Mouse (Mus musculus) forebrain, embryonic 14.5 days (tissue): ENCODE measurements around the gene Vps33a. TPM values are rescaled to one million over a fixed set of nuclear protein-coding genes. Genes with fewer than 3 reads are reported as not detected.
A peak's percentile ranks its signal among the peaks of the same experiment; 100 is the strongest.

Experiments
- ATAC-seq: fragments of 200-750 bp; cut with Nextera tagmentation; 2 replicates; pipeline ENCODE4 v1.8.0; 2017; ENCODE audit warnings: mild to moderate bottlenecking, moderate library complexity
- DNase-seq: peaks from one replicate; pipeline ENCODE4 v3.0.0-alpha.2; 2015; ENCODE audit warnings: low spot score
- H3K27ac ChIP-seq: fragments of 300-500 bp; sonication (generic); 2 replicates; pipeline ENCODE4 v1.5.1; 2014; ENCODE audit warnings: low read depth, mild to moderate bottlenecking, control low read depth, low read length, moderate library complexity
- H3K27me3 ChIP-seq: fragments of 300-500 bp; sonication (generic); replicated peaks from 2 replicates; pipeline ENCODE4 v1.6.1; 2014; ENCODE audit warnings: low read length, control low read depth, mixed read lengths; ENCODE audit not compliant: control insufficient read depth, insufficient read depth
- H3K36me3 ChIP-seq: fragments of 300-500 bp; sonication (generic); 2 replicates; pipeline ENCODE4 v1.6.1; 2014; ENCODE audit warnings: low read length, control low read depth; ENCODE audit not compliant: control insufficient read depth, insufficient read depth
- H3K4me1 ChIP-seq: fragments of 300-500 bp; sonication (generic); 2 replicates; pipeline ENCODE4 v1.6.1; 2014; ENCODE audit warnings: antibody characterized with exemption, low read length, control low read depth; ENCODE audit not compliant: control insufficient read depth, insufficient read depth
- H3K4me2 ChIP-seq: fragments of 300-500 bp; sonication (generic); 2 replicates; pipeline ENCODE4 v1.6.1; 2014; ENCODE audit warnings: mild to moderate bottlenecking, control low read depth, low read length
- H3K4me3 ChIP-seq: fragments of 300-500 bp; sonication (generic); 2 replicates; pipeline ENCODE4 v1.5.1; 2014; ENCODE audit warnings: low read depth, low read length, control low read depth
- H3K9ac ChIP-seq: fragments of 300-500 bp; sonication (generic); 2 replicates; pipeline ENCODE4 v1.6.1; 2014; ENCODE audit warnings: mild to moderate bottlenecking, low read length, control low read depth, moderate library complexity
- H3K9me3 ChIP-seq: fragments of 300-500 bp; sonication (generic); replicated peaks from 2 replicates; pipeline ENCODE4 v1.6.1; 2016; ENCODE audit warnings: low read length, control low read depth, mixed read lengths; ENCODE audit not compliant: control insufficient read depth
- WGBS: fragments of 180-500 bp; shearing (Covaris S2); extraction: QIAGEN DNeasy Blood & Tissue Kit; methylation state at CpG from one replicate; pipeline ENCODE4 v1.1.7; 2014; 5-methylcytosine and 5-hydroxymethylcytosine counted together
- polyA plus RNA-seq: library from polyadenylated mRNA; unstranded; fragments of >200 nt; fragmentation: Nextera tagmentation; extraction: Ambion mirVana; gene quantifications from 2 replicates; pipeline ENCODE4 v1.2.1, GENCODE M21; 2014

Gene Vps33a
- polyA plus RNA-seq, result 43.3 and 51.2 TPM in 2 replicates

DNA sequence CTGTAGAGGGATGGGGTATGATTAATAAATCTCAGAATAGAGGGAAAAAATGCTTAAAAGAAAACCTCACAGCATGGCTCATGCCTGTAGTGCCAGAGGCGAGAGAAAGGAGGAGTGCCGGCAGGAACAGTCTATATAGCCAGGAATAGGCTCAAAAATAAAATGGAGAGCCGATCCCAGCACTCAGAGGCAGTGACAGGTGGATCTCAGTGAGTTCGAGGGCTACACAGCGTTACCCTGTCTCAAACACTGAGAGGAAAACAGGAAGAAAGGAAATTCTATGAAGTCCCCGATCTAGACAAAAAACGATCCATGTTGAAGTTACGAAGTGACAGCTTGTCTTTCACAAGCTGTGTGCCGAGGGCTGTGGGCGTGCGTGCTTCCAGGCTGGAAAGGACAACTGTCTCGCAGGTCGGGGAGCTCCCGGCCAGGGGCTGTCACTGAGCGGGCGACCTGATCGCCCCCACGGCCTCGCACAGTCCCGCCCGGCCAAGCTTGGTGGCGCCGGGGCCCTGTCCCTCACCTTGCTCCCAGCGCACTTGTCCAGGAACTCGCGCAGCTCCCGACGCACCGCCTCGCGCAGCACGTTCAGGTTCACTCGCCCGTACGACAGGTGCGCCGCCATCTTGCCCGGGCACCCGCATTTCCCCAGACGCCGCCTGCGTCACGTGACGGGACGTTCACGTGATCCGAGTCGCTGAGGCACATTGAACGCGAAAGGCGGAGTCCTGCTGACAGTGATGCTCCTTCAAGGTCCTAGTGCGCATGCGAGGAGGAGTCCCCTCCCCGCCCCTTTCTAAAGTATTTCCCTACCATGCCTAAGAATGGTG, at the start of gene Vps33a:
Gene Vps33a (minus strand): TSS at position 682 of the 830 bp plus-strand sequence.
- Histone ChIP-seq H3K4me2 (peak within 1 kb of the TSS; percentile 86), H3K27me3 (no peaks in the 10 kb centered on the region), H3K9me3 (no peaks in the 10 kb centered on the region), H3K27ac (peak within 1 kb of the TSS; percentile 61), H3K9ac (peak within 1 kb of the TSS; percentile 81), H3K4me3 (peak within 1 kb of the TSS; percentile 93), H3K4me1 (peaks cover 8% of the 10 kb centered on the region), H3K36me3 (peaks cover 21% of the 10 kb centered on the region)
- DNase-seq, result peak; percentile 100
- WGBS, result under 1% methylated on average over 54 of the region's 54 CpGs
- peak; percentile 94 for ATAC-seq

DNA sequence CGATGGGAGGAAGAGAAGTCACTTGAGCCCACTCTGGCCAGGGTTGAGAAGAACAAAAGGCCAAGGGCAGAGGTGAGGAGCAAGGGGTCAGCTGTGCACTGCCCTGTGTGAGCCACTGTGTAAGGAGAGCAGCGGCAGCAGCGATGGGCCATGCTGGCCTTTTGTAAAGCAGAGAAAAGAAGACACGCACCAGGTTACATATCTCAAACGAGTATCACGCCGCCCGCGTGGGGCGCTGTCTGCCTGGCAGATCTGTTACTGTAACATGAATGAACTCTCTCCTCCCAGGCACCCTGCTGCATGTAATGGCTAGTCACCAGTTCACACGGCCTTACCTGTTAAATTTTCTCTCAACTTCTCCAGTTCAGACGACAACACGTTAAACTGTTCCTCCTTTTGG, 49.6 kb upstream of the Vps33a start:
- H3K9me3 ChIP-seq, result no peaks in the 10 kb centered on the region
- WGBS, result 79% methylated on average over 13 of the region's 13 CpGs
- no peak overlapping the region for H3K4me2 ChIP-seq
- no peaks in the 10 kb centered on the region for H3K4me1 ChIP-seq
- H3K4me3 ChIP-seq, result no peak overlapping the region
- ATAC-seq, result no peak
- peaks cover 34% of the 10 kb centered on the region for H3K36me3 ChIP-seq
- DNase-seq, result no peak
- H3K27ac ChIP-seq, result no peak overlapping the region
- H3K27me3 ChIP-seq, result no peaks in the 10 kb centered on the region
- H3K9ac ChIP-seq, result no peak overlapping the region

DNA sequence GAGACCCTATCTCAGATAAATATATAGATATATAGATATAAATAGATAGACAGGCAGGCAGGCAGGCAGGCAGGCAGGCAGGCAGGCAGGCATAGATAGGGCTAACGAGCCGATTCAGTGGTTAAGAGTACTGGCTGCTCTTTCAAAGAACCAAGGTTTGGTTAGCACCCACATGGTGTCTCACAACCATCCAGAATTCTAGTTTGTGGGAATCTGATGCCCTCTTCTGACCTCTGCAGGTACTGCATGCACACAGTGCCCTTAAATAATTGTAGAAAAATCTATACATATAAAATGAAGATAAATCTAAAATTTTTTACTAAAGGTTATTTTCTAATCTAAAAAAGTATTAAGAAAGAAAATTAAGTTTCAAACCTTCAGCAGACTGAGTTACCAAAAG, 45.7 kb upstream of the Vps33a start:
- Histone ChIP-seq H3K9ac (no peak overlapping the region), H3K27ac (no peak overlapping the region), H3K4me1 (no peaks in the 10 kb centered on the region), H3K27me3 (no peaks in the 10 kb centered on the region), H3K4me3 (no peak overlapping the region), H3K36me3 (peaks cover 69% of the 10 kb centered on the region), H3K4me2 (no peak overlapping the region), H3K9me3 (no peaks in the 10 kb centered on the region)
- ATAC-seq, result no peak
- 58% methylated on average over 2 of the region's 2 CpGs for WGBS
- peak; percentile 37 for DNase-seq

DNA sequence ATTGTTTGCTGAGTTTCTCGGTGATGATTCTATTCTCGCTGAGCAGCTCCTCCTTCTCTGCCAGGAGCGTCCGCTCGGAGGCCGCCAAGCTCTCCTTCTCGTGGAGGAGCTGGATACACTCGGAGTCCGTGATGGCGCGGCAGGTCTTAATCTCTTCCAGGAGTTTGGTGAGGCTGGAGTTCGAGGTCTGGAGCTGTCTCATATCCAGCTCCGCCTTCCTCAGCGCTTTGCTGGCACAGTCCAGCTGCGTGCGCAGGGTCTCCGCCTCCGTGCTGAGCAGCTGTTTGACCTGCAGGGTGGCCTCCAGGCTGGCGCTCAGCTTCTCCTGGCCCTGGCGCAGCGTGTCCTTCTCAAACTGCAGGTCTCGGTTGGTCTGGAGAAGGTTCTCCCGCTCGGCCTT, 41.4 kb upstream of the Vps33a start:
- 93% methylated on average over 24 of the region's 24 CpGs for WGBS
- DNase-seq (no peak), ATAC-seq (no peak)
- H3K4me3 ChIP-seq, result no peak overlapping the region
- no peak overlapping the region for H3K4me2 ChIP-seq
- no peak overlapping the region for H3K9ac ChIP-seq
- no peaks in the 10 kb centered on the region for H3K9me3 ChIP-seq
- H3K27ac ChIP-seq, result no peak overlapping the region
- no peaks in the 10 kb centered on the region for H3K27me3 ChIP-seq
- no peaks in the 10 kb centered on the region for H3K4me1 ChIP-seq
- peaks cover 80% of the 10 kb centered on the region for H3K36me3 ChIP-seq

GRCm38 (mm10) chr5:123609843-123610242, 37.0 kb upstream of the Vps33a start:
- Histone ChIP-seq H3K9ac (no peak overlapping the region), H3K36me3 (peaks cover 84% of the 10 kb centered on the region), H3K27ac (no peak overlapping the region), H3K4me1 (no peaks in the 10 kb centered on the region), H3K27me3 (no peaks in the 10 kb centered on the region), H3K9me3 (no peaks in the 10 kb centered on the region), H3K4me2 (no peak overlapping the region), H3K4me3 (no peak overlapping the region)
- peak; percentile 84 for DNase-seq
- WGBS, result 32% methylated on average over 4 of the region's 4 CpGs
- ATAC-seq, result no peak

GRCm38 (mm10) chr5:123609416-123609815, 36.6 kb upstream of the Vps33a start:
- WGBS, result 95% methylated on average over 7 of the region's 7 CpGs
- no peak overlapping the region for H3K9ac ChIP-seq
- H3K9me3 ChIP-seq, result no peaks in the 10 kb centered on the region
- no peak overlapping the region for H3K4me3 ChIP-seq
- no peak overlapping the region for H3K4me2 ChIP-seq
- H3K36me3 ChIP-seq, result peaks cover 84% of the 10 kb centered on the region
- ATAC-seq (no peak), DNase-seq (no peak)
- H3K27ac ChIP-seq, result no peak overlapping the region
- no peaks in the 10 kb centered on the region for H3K27me3 ChIP-seq
- no peaks in the 10 kb centered on the region for H3K4me1 ChIP-seq

DNA sequence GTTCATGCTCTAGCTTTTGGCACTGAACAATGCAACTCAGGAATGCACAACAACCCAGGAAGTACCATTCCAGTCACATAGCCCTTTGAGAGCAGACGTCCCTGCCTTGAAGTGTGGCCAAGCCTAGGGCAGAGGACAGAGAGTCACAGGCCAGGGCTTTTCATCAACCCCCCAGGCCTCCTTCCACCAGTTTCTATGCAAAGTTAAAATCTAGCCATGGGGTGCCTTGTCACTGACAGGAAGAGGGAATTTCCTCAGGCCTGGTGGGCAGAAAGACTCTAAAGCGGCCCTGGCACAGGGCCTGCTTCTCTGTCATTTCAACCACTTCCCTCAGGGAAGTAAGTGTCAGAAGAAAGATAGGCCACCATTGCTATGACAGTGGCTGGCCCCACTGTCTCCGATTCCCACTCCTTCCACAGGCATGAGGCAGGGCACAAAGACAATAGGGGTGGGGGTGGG, 34.4 kb upstream of the Vps33a start:
- Histone ChIP-seq H3K4me2 (no peak overlapping the region), H3K4me3 (no peak overlapping the region), H3K27me3 (no peaks in the 10 kb centered on the region), H3K9ac (no peak overlapping the region), H3K36me3 (peaks cover 79% of the 10 kb centered on the region), H3K9me3 (no peaks in the 10 kb centered on the region), H3K27ac (no peak overlapping the region), H3K4me1 (no peaks in the 10 kb centered on the region)
- WGBS, result 81% methylated on average over 3 of the region's 3 CpGs
- DNase-seq, result no peak
- ATAC-seq, result no peak

- no peak overlapping the region for H3K4me2 ChIP-seq
- H3K27ac ChIP-seq, result no peak overlapping the region
- WGBS, result 63% methylated on average over 11 of the region's 11 CpGs
- H3K36me3 ChIP-seq, result peaks cover 79% of the 10 kb centered on the region
- no peaks in the 10 kb centered on the region for H3K27me3 ChIP-seq
- H3K9me3 ChIP-seq, result no peaks in the 10 kb centered on the region
- no peaks in the 10 kb centered on the region for H3K4me1 ChIP-seq
- H3K4me3 ChIP-seq, result no peak overlapping the region
- no peak for ATAC-seq
- no peak overlapping the region for H3K9ac ChIP-seq
- peak; percentile 63 for DNase-seq
Observed at GRCm38 (mm10) chr5:123603496-123603895, 30.7 kb upstream of the Vps33a start.

DNA sequence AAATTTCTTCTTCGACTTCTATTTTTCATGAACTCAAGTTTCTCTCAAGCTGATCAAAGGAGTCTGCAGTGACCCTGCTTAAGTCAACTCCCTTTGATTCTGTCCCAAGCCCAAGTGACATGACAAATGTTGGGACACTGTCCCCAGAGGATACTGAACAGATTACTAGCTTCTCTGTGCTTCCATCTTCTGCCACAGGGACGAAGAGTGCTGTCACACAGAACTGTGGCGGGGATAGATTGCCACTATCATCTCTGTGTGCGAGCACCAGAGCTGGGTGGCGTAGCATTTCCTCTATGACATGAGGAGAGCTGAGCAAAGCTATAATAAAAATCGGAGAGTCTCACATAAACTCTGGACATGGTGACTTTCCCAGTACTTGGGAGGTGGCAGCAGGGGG, 29.3 kb upstream of the Vps33a start:
- Histone ChIP-seq H3K4me1 (no peaks in the 10 kb centered on the region), H3K9me3 (no peaks in the 10 kb centered on the region), H3K4me3 (no peak overlapping the region), H3K9ac (no peak overlapping the region), H3K36me3 (peaks cover 76% of the 10 kb centered on the region), H3K27me3 (no peaks in the 10 kb centered on the region), H3K4me2 (no peak overlapping the region), H3K27ac (no peak overlapping the region)
- WGBS, result 94% methylated on average over 6 of the region's 6 CpGs
- DNase-seq, result no peak
- no peak for ATAC-seq
